Mouse (Mus musculus) CH12.LX (cell line): ENCODE data around the gene Rhbdf2. TPM values are rescaled to one million over a fixed set of nuclear protein-coding genes. Genes with fewer than 3 reads are reported as not detected.

ENCODE experiments used
- DNase-seq: peaks from one replicate; pipeline ENCODE4 v3.0.0-alpha.2; 2013; ENCODE audit errors: extremely low read depth
- H3K27ac ChIP-seq: 2 replicates; pipeline ENCODE4 v1.5.1; 2012; ENCODE audit warnings: low read depth, mild to moderate bottlenecking, control low read depth, moderate library complexity; ENCODE audit not compliant: insufficient read depth
- H3K27me3 ChIP-seq: replicated peaks from 2 replicates; pipeline ENCODE3; 2012; ENCODE audit warnings: inconsistent platforms
- H3K36me3 ChIP-seq, 2 experiments: replicated peaks in 1 of 2; 2 replicates each; pipeline versions ENCODE3 to v1.6.1; 2012; ENCODE audit warnings: inconsistent platforms in 1 of 2, low read length in 1 of 2, mild to moderate bottlenecking in 1 of 2, mixed read lengths in 1 of 2, moderate library complexity in 1 of 2; ENCODE audit not compliant: control insufficient read depth in 1 of 2, insufficient read depth in 1 of 2
- H3K4me1 ChIP-seq, 2 experiments: 2 replicates each; pipeline ENCODE4 v1.6.1; 2012; ENCODE audit warnings: inconsistent platforms in 1 of 2, moderate library complexity in 1 of 2; ENCODE audit not compliant: insufficient read depth in 2 of 2, control insufficient read depth in 1 of 2
- H3K4me2 ChIP-seq: 2 replicates; pipeline ENCODE4 v1.6.1; 2012; ENCODE audit warnings: low read depth, mild to moderate bottlenecking, control low read depth; ENCODE audit not compliant: poor library complexity, insufficient read depth, severe bottlenecking
- H3K4me3 ChIP-seq, 3 experiments: fragments of 150-350 bp in 1 of 3; sonication (generic) in 1 of 3; replicated peaks in 1 of 3; 2 replicates each; pipeline versions ENCODE3 to v1.5.1; 2011 to 2012; ENCODE audit warnings: low read depth in 2 of 3, low read length in 2 of 3, mild to moderate bottlenecking in 2 of 3, moderate library complexity in 2 of 3, control low read depth in 1 of 3, improper control_type of control experiment in 1 of 3, inconsistent platforms in 1 of 3, mixed read lengths in 1 of 3; ENCODE audit not compliant: poor library complexity in 1 of 3
- H3K79me2 ChIP-seq: replicated peaks from 2 replicates; pipeline ENCODE4 v1.6.1; 2012; ENCODE audit warnings: mild to moderate bottlenecking, moderate library complexity; ENCODE audit not compliant: control insufficient read depth, poor library complexity, insufficient read depth, severe bottlenecking; ENCODE audit errors: extremely low read depth
- H3K9ac ChIP-seq: 2 replicates; pipeline ENCODE4 v1.6.1; 2012; ENCODE audit warnings: low read depth, mild to moderate bottlenecking, control low read depth, moderate library complexity; ENCODE audit not compliant: insufficient read depth
- H3K9me3 ChIP-seq: replicated peaks from 2 replicates; pipeline ENCODE3; 2012; ENCODE audit warnings: low read length, inconsistent platforms, mixed read lengths
- CTCF ChIP-seq, 2 experiments: IDR thresholded peaks in 1 of 2; conservative IDR thresholded peaks in 1 of 2; 2 replicates each; pipeline ENCODE4 v1.5.1; 2011 to 2012; ENCODE audit warnings: low read depth in 2 of 2, low read length in 2 of 2, improper control_type of control experiment in 1 of 2, inconsistent platforms in 1 of 2, mild to moderate bottlenecking in 1 of 2, moderate library complexity in 1 of 2
- ETS1 ChIP-seq: conservative IDR thresholded peaks from 2 replicates; pipeline ENCODE4 v1.6.1; 2012; ENCODE audit warnings: low read depth, mild to moderate bottlenecking, inconsistent platforms, low read length, improper control_type of control experiment, moderate library complexity
- IRF4 ChIP-seq: IDR thresholded peaks from 2 replicates; pipeline ENCODE4 v1.6.1; 2014; ENCODE audit warnings: low read depth, mild to moderate bottlenecking, inconsistent platforms, low read length, improper control_type of control experiment
- JUN ChIP-seq: IDR thresholded peaks from 2 replicates; pipeline ENCODE4 v1.6.1; 2011; ENCODE audit warnings: low read depth, mild to moderate bottlenecking, low read length, improper control_type of control experiment, moderate library complexity; ENCODE audit not compliant: insufficient read depth
- JUND ChIP-seq: conservative IDR thresholded peaks from 2 replicates; pipeline ENCODE4 v1.6.1; 2011; ENCODE audit warnings: low read depth, low read length, improper control_type of control experiment
- MAX ChIP-seq: IDR thresholded peaks from 2 replicates; pipeline ENCODE4 v1.6.1; 2011; ENCODE audit warnings: low read length, improper control_type of control experiment
- MAZ ChIP-seq: IDR thresholded peaks from 2 replicates; pipeline ENCODE4 v1.6.1; 2012; ENCODE audit warnings: low read depth, mild to moderate bottlenecking, inconsistent platforms, low read length, improper control_type of control experiment, moderate library complexity
- MXI1 ChIP-seq: IDR thresholded peaks from 2 replicates; pipeline ENCODE4 v1.6.1; 2011; ENCODE audit warnings: mild to moderate bottlenecking, low read depth, low read length, improper control_type of control experiment
- PAX5 ChIP-seq: IDR thresholded peaks from 2 replicates; pipeline ENCODE4 v1.6.1; 2012; ENCODE audit warnings: low read length, inconsistent platforms, mixed read lengths
- POLR2A ChIP-seq: IDR thresholded peaks from 2 replicates; pipeline ENCODE4 v1.6.1; 2011; ENCODE audit warnings: low read depth, mild to moderate bottlenecking, improper control_type of control experiment, low read length
- RAD21 ChIP-seq: IDR thresholded peaks from 2 replicates; pipeline ENCODE4 v1.6.1; 2011; ENCODE audit warnings: low read depth, mild to moderate bottlenecking, low read length, improper control_type of control experiment, moderate library complexity
- RCOR1 ChIP-seq: conservative IDR thresholded peaks from 2 replicates; pipeline ENCODE4 v1.6.1; 2012; ENCODE audit warnings: low read depth, mild to moderate bottlenecking, inconsistent platforms, low read length, improper control_type of control experiment
- SMC3 ChIP-seq: IDR thresholded peaks from 2 replicates; pipeline ENCODE4 v1.6.1; 2011; ENCODE audit warnings: low read depth, low read length, improper control_type of control experiment
- TBP ChIP-seq: conservative IDR thresholded peaks from 2 replicates; pipeline ENCODE4 v1.6.1; 2011; ENCODE audit warnings: low read depth, low read length, improper control_type of control experiment
- TCF12 ChIP-seq: IDR thresholded peaks from 2 replicates; pipeline ENCODE4 v1.6.1; 2014; ENCODE audit warnings: low read depth, mild to moderate bottlenecking, inconsistent platforms, low read length, improper control_type of control experiment
- ZC3H11A ChIP-seq: IDR thresholded peaks from 2 replicates; pipeline ENCODE4 v1.6.1; 2012; ENCODE audit warnings: low read depth, mild to moderate bottlenecking, inconsistent platforms, low read length, improper control_type of control experiment
- ZKSCAN1 ChIP-seq: IDR thresholded peaks from 2 replicates; pipeline ENCODE4 v1.6.1; 2012; ENCODE audit warnings: low read depth, inconsistent platforms, low read length, improper control_type of control experiment, borderline replicate concordance
- ZMIZ1 ChIP-seq: IDR thresholded peaks from 2 replicates; pipeline ENCODE4 v1.6.1; 2012; ENCODE audit warnings: low read depth, mild to moderate bottlenecking, inconsistent platforms, low read length, improper control_type of control experiment
- dilution Hi-C: fragments of 300-500 bp; cut with MboI; formaldehyde crosslinking; loops from 2 replicates; pipeline ENCODE4 v1.14.3; 2020; ENCODE audit warnings: low sequenced_read_pairs; ENCODE audit not compliant: extremely low pct_unique_long_range_greater_than_20kb, extremely low pct_ligation_motif_present
- in situ Hi-C: fragments of 300-500 bp; cut with MboI; formaldehyde crosslinking; loops from 3 replicates; pipeline ENCODE4 v1.14.3; 2019; ENCODE audit warnings: low sequenced_read_pairs, low pct_ligation_motif_present, low pct_unique_long_range_greater_than_20kb, mixed read lengths
- polyA plus RNA-seq: library from polyadenylated mRNA; unstranded; fragments of >175 nt; gene quantifications from 2 replicates; pipeline ENCODE4 v1.2.1, GENCODE M21; 2012; ENCODE audit warnings: low read depth; ENCODE audit not compliant: insufficient read length
- total RNA-seq, 2 experiments: library from RNA; depleted of rRNA; stranded (reverse); fragments of 300-350 nt in 1 of 2; fragments of >200 nt in 1 of 2; gene quantifications; 2 replicates each; pipeline ENCODE4 v1.2.3; 2012 to 2014

The Rhbdf2 gene
- total and polyA plus RNA-seq, 3 experiments: 3.1 to 14.7 (median 12.1) TPM

DNA sequence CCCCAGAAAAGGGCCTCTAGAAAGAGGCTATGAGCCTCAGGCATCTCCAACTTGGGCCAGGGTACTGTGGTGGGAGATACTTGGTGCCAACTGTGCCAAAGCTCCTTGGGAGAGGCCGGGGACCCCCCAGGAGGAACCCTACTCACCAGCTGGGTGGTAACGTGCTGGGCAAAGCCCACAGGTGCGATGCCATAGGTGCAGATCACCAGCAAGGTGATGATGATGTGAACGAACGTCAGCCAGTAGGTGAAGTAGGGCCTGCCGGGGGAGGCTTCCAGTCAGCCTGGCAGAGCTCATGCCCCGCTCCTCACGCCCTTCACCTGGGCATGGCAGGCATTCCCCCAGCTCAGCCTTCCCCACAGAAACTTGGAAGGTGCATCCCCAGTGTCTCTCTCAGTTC is 24.8 kb downstream of the Rhbdf2 start:
- DNase-seq: no peak
- TF ChIP-seq CTCF (conservative IDR thresholded peaks at IDR 0.05 in 1 of 2, IDR thresholded peaks at IDR 0.05 in 1 of 2; ENCODE audit: low read depth in 2 of 2, low read length in 2 of 2) (no peak), ETS1 (no peak), ZC3H11A (no peak), RCOR1 (no peak), TCF12 (no peak), ZMIZ1 (no peak), RAD21 (no peak), POLR2A (no peak), SMC3 (no peak), MXI1 (no peak)
- Histone ChIP-seq H3K27ac (no peak overlapping the region), H3K9ac (no peak overlapping the region), H3K4me3 (no peak overlapping the region), H3K27me3 (no peaks in the 10 kb centered on the region), H3K4me1 (peaks cover 1 to 6% of the 10 kb centered on the region in 2 experiments; a peak in 2 of 4 replicates), H3K79me2 (no peaks in the 10 kb centered on the region), H3K4me2 (no peak overlapping the region), H3K9me3 (no peaks in the 10 kb centered on the region), H3K36me3 (peaks cover 88 to 99% of the 10 kb centered on the region in 2 experiments)
- dilution Hi-C loops (no loop called here), in situ Hi-C loops (no loop called here)

DNA sequence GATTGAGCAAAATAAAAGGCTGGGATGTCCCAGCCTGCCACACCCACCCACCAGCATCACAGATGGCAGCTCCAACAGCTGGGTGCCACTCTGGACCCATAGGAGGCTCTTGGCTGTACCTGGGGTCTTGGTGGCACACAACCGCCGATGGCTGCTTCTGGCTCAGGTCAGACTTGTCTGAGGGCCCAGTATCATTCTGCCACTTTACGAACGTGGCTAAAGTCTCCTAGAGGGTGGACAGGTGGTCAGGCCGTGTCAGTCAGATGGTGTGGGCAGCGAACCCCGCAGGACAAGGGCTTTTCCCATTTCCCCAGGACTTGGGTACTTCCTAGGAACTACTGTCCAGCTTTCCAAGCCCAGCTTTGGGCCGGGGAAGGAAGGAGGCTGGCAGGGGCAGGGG is 25.7 kb downstream of the Rhbdf2 start:
- in situ Hi-C loops (no loop called here), dilution Hi-C loops (no loop called here)
- Histone ChIP-seq H3K4me1 (no peaks in the 10 kb centered on the region; a peak in 1 of 4 replicates), H3K9me3 (no peaks in the 10 kb centered on the region), H3K27me3 (no peaks in the 10 kb centered on the region), H3K9ac (no peak overlapping the region), H3K36me3 (peaks cover 85 to 98% of the 10 kb centered on the region in 2 experiments), H3K4me2 (no peak overlapping the region), H3K79me2 (no peaks in the 10 kb centered on the region), H3K27ac (no peak overlapping the region), H3K4me3 (no peak overlapping the region)
- no peak for TF ChIP-seq MAX
- TF ChIP-seq RAD21: no peak
- no peak for TF ChIP-seq MAZ
- TF ChIP-seq JUND: no peak
- TF ChIP-seq JUN: no peak
- no peak for TF ChIP-seq IRF4
- TF ChIP-seq CTCF (conservative IDR thresholded peaks at IDR 0.05 in 1 of 2, IDR thresholded peaks at IDR 0.05 in 1 of 2; ENCODE audit: low read depth in 2 of 2, low read length in 2 of 2): no peak
- TF ChIP-seq TBP: no peak
- no peak for TF ChIP-seq ZC3H11A
- no peak for TF ChIP-seq MXI1
- TF ChIP-seq PAX5: no peak
- no peak for TF ChIP-seq ZKSCAN1
- TF ChIP-seq ZMIZ1: no peak
- DNase-seq: no peak
